In the genomic region with DNA sequence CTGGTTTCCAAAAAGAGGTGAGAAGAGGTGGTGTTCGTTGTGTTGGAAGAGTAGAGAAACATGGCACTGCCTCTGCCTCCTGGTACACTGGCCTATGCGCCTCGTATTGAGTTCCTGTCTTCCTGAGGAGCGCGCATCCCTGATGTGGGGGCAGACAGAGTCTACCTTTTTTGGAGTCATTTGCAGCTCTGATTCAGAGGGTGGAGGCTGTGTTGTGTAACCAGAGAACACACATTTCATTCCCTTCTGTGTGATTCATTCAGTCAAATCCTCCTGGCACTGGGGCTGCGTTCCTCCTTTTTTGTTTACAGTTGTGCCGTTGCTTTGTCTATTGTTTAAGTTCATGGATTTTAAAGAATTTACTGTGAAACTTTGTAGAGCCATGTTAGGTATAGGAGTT, we compare ENCODE assay signal across 14 mouse cellular contexts.
DNase-seq lines count a peak whose midpoint lies in the region; ATAC-seq lines count a peak whose summit lies in the region.
"Had no signal": no experiment of that assay in that cellular context is flagged by ENCODE, and none has a peak within 500 bp of the region (broad histone marks: within the 10 kb centered on the region; RNA-seq: fewer than 3 reads in every experiment).

No protein-coding gene starts in this region.

- no peaks in the 10 kb centered on the region for H3K4me1 ChIP-seq in hindbrain, embryonic 11.5 days (replicated peaks; ENCODE audit: control insufficient read depth, insufficient read depth, low read length)
- H3K4me1 ChIP-seq: forebrain, embryonic 12.5 days; neural tube, embryonic 12.5 days had no signal

- no peak overlapping the region for H3K4me2 ChIP-seq in hindbrain, embryonic 11.5 days (replicated peaks; ENCODE audit: low read depth, low read length)
- H3K4me2 ChIP-seq: forebrain, embryonic 12.5 days; limb, embryonic 15.5 days; midbrain, embryonic 11.5 days; neural tube, embryonic 12.5 days had no signal

- no peaks in the 10 kb centered on the region for H3K27me3 ChIP-seq in hindbrain, embryonic 11.5 days (ENCODE audit: control insufficient read depth, insufficient read depth, low read length)
- H3K27me3 ChIP-seq: forebrain, embryonic 12.5 days; limb, embryonic 15.5 days; neural tube, embryonic 12.5 days had no signal

- H3K36me3 ChIP-seq in hindbrain, embryonic 11.5 days (ENCODE audit: control insufficient read depth, insufficient read depth, low read length): no peaks in the 10 kb centered on the region
- H3K36me3 ChIP-seq: forebrain, embryonic 12.5 days; limb, embryonic 15.5 days; neural tube, embryonic 12.5 days had no signal

- no peak overlapping the region for H3K9ac ChIP-seq in hindbrain, embryonic 11.5 days (ENCODE audit: low read depth, low read length)
- H3K9ac ChIP-seq: forebrain, embryonic 12.5 days; limb, embryonic 15.5 days; neural tube, embryonic 12.5 days had no signal

- no peak overlapping the region for H3K27ac ChIP-seq in hindbrain, embryonic 11.5 days (ENCODE audit: low read depth, low read length)
- H3K27ac ChIP-seq: forebrain, embryonic 12.5 days; limb, embryonic 15.5 days; neural tube, embryonic 12.5 days had no signal

- H3K9me3 ChIP-seq in hindbrain, embryonic 11.5 days (ENCODE audit: control insufficient read depth, low read length): no peaks in the 10 kb centered on the region
- H3K9me3 ChIP-seq: forebrain, embryonic 12.5 days; limb, embryonic 15.5 days; neural tube, embryonic 12.5 days had no signal

- no peak overlapping the region for H3K4me3 ChIP-seq in hindbrain, embryonic 11.5 days (ENCODE audit: low read depth, low read length)
- H3K4me3 ChIP-seq: forebrain, embryonic 12.5 days; limb, embryonic 15.5 days; neural tube, embryonic 12.5 days had no signal

- no peak for ATAC-seq in megakaryocyte, adult 5-6 weeks (ENCODE audit: poor library complexity, severe bottlenecking)
- no peak for ATAC-seq in monocyte, adult 5-6 weeks (replicated peaks; ENCODE audit: insufficient number of reproducible peaks, low FRiP score, low TSS enrichment, poor library complexity, severe bottlenecking)
- no peak for ATAC-seq in hindbrain, embryonic 11.5 days (ENCODE audit: low FRiP score)

- peak; percentile 44 to 78 for DNase-seq in frontal cortex, adult 2 months (ENCODE audit: extremely low spot score in 1 of 2, low spot score in 1 of 2)
- DNase-seq in frontal cortex, postnatal 14 days (ENCODE audit: low spot score in 2 of 2): no peak
- peak; percentile 55 for DNase-seq in urinary bladder, postnatal 14 days (ENCODE audit: low spot score)
- no peak for DNase-seq in urinary bladder, postnatal 10 days (ENCODE audit: low spot score)
- DNase-seq in layer of hippocampus, adult 8-10 months (ENCODE audit: low spot score in 2 of 2): peak; percentile 16 to 33
- DNase-seq in hindbrain, embryonic 11.5 days (ENCODE audit: low spot score): no peak
- DNase-seq: cerebellum, adult 8-10 months; kidney, postnatal 10 days had no signal

- WGBS in hindbrain, embryonic 11.5 days: 77% methylated on average over 7 of the region's 7 CpGs

Comparison
In these comparisons a context has a peak if more than half of its experiments do, and no peak if none do; other contexts are left out.
1. DNase-seq: peak in frontal cortex, adult 2 months (2 of 2), urinary bladder, postnatal 14 days (single experiment) and layer of hippocampus, adult 8-10 months (2 of 2); none in frontal cortex, postnatal 14 days (0 of 2), urinary bladder, postnatal 10 days (single experiment) and hindbrain, embryonic 11.5 days (single experiment).